Mouse (Mus musculus): ENCODE measurements around the gene Gm36079. TPM values are rescaled to one million over a fixed set of nuclear protein-coding genes. Genes with fewer than 3 reads are reported as not detected.

The Gm36079 gene
- 1 to 10 TPM; 3.7 to 8.5 TPM for total RNA-seq (2023)

GRCm38 (mm10) chr13:120026911-120027310 lies at the start of gene Gm36079:
Gene Gm36079, minus strand, starts transcription at chr13:120027011.

GRCm38 (mm10) chr13:120052085-120052484 lies 25.3 kb upstream of the Gm36079 start, which contains the start of gene Gm21188:
Gene Gm21188, minus strand, starts transcription at chr13:120052194.

Other genes with a start within 250 kb of the Gm36079 start
- gene Zfp131, start 236.1 kb downstream of the Gm36079 start, total RNA-seq (2023) = 10 to 100 TPM; 43.0 to 47.8 TPM
- gene AF067063, start 196.8 kb downstream of the Gm36079 start, total RNA-seq (2023) = not detected
- not detected for gene D13Ertd608e, start 191.0 kb downstream of the Gm36079 start, total RNA-seq (2023)
- gene Tcstv1, start 132.2 kb downstream of the Gm36079 start, total RNA-seq (2023) = not detected
- not detected for gene Gm21761, start 97.7 kb downstream of the Gm36079 start, total RNA-seq (2023)
- gene B020031M17Rik, start 76.2 kb downstream of the Gm36079 start, total RNA-seq (2023) = not detected
- gene Gm21188, start 25.2 kb upstream of the Gm36079 start, total RNA-seq (2023) = 10 to 100 TPM; 62.1 TPM
- not detected for gene Gm20767, start 113.2 kb upstream of the Gm36079 start, total RNA-seq (2023)
- not detected for gene Gm21818, start 145.4 kb upstream of the Gm36079 start, total RNA-seq (2023)
- not detected for gene Gm21762, start 188.9 kb upstream of the Gm36079 start, total RNA-seq (2023)
- gene Gm21731, start 212.1 kb upstream of the Gm36079 start, total RNA-seq (2023) = not detected
- not detected for gene AF067061, start 236.1 kb upstream of the Gm36079 start, total RNA-seq (2023)

Data from neutrophil, adult 59 days (primary cell).